Mouse (Mus musculus): ENCODE measurements around the gene Zcchc14.
"Not testable (repeated sequence)": the region's sequence is repeated elsewhere in the genome, so short reads cannot be mapped to it uniquely, and the experiment has no call there.

The Zcchc14 gene

DNA sequence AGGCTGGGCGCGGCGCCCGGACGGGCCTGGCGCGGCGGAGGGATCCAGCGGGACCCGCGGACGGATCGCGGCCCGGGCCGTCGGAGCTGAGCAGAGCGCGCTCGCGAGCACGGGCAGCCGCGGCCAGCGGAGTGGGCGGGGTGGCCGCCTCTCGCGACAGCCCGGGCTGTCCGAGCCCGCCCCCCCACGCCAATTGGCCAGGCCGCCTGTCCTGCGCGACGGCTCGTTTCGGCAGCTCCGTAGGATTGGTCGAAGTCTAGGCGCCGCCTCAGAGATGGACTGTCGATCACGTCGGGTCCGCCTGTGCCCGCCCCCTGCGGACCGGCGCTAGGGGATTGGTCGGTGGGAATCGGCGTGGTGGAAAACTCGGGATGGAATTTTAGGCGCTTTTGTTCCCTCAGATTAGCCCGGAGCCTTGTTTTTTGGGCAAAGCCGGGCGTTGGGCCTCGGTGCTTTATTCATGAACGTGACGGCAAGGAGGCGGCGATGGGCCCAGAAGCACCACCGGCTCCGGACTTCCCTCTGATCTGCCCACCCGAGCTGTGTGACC is at the start of gene Zcchc14:
Gene Zcchc14 (minus strand): TSS at position 128 of the 550 bp plus-strand sequence.
- DNase-seq: peak; percentile 99

DNA sequence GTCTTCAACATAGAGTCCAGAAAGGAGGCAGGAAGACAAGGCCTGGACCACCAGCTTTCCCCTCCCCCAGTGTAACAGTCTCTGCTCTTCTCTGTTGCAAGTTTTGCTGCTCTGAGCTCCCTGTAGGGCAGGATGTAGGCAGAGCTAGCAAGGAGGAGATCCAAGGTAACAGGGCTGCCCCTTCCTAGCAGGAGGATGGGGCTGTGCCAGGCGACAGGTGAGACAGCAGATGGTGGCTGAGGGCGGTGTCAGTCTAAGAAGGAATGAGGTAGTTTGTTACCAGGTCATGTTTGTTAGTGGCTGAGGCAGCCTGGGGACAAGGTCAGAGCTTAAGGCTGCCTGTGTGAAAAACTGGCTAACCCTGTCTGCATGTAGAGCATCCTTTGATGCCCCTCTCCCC is 47.2 kb upstream of the Zcchc14 start:
- no peak for DNase-seq

DNA sequence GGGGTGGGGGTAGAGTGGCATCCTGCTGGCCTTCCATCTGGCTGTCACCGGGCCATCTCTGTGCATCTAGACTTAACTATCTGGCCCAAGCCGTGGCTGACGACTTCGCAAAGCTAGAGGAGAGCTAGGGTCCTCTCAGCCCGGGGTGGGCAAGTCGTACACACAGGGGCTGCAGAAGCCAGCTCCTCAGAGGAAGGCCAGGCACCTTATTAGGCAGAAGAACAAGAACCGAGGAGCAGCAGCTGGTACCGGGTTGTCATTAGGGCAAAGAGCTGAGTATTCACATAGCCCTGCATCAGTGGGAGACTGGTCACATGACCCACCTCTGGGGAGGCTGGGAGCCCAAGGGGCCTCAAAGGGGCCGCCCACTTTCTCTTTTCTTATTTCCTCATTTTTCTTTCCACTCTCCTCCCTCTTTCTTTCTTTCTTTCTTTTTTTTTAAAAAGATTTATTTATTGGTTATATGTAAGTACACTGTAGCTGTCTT is 46.0 kb upstream of the Zcchc14 start:
- no peak for DNase-seq

DNA sequence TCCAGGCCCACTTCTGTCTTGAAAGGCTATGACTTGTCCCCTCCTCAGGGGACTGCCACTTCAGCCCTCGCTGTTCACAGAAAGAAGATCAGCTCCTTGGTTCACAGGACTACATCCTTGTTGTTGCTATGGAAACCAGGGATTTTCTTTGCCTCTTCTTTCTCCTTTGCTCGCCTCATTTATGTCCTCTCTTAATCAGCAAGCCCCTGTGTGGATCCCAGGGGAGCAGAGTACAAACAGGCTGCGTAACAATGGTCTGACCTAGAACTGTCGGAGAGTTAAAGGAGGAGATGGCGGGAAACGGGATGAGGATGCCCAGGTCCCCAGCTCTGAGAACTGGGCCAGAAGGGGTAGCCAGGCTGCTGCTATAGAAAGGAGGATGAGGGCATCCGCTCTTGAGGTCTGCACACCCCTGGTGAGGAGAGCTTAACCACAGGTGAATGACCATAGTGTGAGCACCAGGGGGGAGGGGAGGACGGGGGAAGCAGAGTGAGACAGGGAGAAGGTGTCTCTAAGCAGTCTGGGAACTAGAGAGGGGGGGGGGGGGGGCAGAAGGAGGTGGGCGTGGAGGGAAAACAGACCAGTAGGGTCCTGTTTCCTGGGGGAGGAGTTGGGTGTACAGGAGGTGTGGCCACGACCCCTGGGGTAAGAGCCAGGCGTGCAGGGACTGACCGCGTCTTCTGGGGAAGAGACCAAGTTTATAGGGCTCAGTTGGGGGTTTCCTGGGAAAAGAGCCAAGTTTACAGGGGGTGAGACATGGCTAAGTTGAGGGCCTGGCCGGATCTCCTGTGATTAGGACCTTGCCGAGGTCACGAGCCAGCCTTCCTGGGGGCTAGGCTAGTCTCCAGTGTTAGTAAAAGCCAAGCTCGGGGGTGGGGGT is 45.3 kb upstream of the Zcchc14 start:
- DNase-seq: no peak

DNA sequence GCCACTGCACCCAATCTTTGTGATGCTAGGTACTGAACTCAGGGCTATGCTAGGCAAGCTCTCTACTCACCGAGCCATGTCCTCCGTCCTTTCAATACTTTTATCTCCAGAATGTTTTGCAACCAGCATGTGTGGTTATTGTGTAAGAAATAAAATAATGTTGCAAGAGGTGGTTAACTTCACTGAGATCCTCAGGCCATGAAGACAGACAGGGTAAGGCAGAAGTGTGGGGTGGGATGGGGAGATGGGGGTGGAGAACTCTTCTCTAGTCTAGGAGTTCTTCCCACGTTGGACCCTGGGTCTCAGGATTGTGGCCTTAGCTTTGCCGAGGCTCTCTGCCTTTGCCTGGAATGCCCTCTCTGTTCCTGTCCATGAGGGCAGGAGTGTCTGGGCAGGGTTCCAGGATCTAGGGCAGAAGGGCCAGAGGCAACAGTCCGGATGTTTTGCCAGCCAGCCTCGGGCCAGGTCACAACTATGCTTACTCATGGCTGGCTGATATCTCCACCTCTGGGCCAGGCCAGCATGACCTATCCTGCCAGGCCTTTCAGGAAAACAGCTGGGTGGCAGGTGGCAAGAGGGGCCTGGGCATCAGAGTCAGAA is 43.0 kb upstream of the Zcchc14 start:
- DNase-seq: no peak

DNA sequence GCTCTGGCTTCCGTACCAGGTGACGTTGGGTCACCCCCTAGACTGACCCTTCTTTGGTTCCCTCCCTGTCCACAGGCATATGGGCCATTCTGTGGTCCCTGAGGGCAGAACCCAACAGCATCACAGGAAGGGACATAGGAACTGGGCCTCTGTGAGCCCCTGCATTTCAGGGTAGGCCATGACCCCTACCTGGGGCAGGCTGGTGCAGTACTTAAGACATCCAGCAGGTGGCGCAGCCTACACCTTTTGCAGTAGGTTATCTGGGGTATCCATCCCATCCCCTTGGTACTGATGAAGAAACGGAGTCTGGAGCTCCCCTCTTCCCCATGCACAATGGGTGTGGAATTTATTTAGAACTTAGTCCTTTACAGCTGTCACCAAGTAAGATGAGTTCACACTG is 41.8 kb upstream of the Zcchc14 start:
- DNase-seq: no peak

DNA sequence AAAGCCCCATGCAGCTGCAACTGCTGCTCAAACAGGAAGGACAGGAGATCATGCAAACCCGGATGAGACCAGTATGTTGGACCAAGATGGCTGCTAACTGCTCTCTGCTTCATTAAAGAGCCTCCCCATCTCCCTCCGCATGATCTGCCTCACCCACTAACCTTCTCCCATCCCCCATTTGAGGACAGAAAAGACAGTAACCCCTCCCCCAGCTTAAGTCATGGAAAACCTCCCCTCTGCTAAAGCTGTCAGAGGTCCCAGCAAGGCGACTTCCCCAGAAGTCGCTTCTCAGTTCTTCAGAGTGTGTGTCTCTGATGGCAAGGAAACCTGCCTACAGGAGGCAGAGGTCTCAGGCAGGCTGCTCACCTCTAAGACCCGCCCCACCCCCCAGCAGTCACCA is 35.8 kb upstream of the Zcchc14 start:
- no peak for DNase-seq

DNA sequence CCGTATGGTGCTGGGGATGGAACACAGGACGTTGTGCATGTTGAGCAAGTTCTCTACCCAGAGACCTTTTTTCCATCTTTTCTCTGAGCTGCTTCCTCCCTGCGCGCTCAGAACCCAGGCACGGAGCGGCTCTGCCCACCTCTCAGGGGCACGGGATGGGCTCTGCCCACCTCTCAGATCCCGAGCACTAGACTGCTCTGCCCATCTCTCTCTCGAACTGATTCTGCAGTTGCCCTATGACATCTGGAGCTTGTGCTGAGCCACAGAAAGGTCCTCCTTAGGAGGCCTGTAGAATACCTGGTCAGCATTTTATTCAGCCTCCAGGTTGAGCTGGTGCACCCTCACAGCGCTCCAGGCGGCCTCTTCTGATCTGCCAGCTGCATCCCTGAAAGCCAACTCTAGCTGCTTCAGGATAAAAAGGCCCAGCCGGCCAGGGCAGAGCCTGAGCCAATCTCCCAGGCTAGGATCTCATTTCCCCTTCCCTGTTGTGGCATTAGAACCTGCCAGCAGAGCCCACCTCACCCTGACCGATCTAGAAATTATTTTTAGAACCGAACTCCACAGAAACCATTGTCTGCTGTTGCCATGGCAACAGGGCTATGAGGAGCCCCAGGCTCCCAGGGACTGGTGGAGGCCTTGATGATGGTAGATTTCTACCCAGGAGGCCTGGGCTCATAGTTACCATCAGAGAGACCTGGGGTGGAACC is 34.9 kb upstream of the Zcchc14 start:
- peak; percentile 84 for DNase-seq

DNA sequence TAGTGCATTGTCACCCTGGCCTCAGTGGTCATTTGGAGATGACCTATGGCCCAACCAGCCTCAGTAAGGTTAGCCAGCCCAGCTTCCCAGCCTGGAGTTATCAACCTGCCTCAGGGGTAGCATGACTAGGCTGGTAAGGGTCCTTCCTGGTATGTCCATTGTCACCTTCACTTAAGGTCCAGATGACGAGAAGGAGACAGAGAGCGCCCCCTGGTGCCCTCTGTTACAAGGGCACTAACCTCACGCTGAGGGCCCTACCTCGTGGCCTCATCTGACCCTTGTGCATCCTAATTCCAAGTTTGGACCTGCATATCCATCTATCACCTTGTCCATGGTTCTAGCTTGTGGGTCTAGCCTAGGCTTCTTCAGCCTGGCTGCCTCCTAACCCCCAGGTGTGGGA is 32.7 kb upstream of the Zcchc14 start:
- DNase-seq: no peak

DNA sequence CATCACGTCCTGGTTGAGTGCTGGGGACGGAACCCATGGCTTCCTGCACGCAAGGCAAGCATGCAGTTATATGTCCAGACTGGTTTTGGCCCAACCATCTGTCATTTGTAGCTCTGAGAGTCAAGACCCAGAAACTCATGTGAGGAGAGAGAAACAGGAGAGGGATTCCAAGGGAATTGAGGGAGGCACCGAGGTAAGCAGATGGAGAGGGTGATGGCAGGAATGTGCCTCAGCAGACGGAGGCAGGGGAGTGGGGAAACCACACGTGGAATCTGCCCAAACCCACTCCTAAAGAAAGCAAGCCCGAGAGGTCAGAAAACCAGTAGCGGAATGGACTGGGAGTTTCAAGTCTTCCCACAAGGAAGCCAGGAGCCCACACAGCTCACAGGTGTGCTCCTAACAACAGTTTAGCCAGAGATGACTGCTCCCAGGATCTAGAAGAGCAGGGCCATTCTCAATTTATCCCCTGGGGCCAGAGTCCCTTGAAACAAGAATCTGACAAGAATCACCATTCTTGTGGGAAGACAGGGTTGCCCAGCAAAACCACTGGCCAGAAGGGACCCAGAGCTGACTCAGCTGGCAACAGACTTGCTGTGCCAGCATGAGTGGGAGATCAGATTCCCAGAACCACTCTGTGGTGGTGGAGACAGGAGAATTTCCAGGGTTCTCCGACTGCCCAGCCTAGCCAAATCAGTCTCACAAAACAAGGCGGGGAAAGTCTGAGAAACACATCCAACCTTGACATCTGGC is 30.6 kb upstream of the Zcchc14 start:
- DNase-seq: no peak

DNA sequence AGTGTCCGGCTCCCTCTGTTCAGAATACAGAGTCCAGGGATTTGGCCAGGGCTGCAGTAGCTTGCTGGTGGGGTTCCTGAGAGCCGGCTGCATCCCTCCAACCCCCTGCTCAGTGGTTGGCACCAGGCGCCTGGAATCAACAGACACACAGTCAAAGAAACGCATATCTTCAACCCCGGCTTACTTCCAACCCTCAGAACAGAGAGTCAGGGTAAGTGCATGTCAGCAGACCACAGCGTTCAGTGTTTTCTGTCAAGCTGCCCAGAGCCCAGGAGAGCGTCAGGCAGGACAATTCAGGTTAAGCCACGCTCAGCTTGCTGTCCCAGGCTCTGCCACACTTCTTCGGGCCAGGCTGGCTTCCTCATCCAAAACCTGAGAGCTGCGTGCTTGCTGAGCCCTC is 28.8 kb upstream of the Zcchc14 start:
- no peak for DNase-seq

DNA sequence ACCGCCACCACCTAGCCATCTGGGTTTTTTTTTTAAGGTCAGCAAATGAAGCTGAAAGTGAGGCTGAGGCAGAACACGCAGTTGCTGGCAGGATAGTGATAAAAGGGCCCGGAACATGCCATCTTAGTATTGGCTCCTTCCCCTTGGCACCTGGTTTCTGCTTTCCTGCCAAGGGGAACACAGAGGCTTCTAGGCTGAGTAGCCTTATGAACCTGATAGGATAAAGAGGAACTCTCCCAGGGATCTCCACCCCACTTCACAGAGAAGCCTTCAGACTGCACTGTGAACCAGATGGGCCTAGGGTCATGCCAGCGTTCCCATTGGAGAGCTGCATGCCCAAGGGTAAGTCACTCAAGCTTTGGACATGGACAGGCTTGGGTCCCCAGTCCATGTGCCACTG is 28.2 kb upstream of the Zcchc14 start:
- DNase-seq: no peak

DNA sequence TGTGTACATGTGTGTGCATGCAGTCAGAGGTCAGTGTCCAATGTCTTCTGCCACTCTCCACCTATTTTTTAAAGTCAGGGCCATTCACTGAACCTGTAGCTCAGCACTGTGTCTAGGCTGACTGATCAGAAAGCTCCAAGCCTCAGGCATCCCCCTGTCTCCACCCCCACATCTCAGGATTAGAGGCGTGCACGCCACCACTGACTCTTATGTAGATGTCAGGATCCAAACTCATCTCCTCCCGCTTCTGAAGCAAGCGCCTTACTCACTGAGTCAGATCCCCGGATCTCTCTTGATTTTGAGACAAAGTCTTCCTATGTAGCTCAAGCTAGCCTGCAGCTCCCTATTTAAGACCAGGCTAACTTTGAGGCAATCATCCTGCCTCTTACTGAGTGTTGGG is 26.0 kb upstream of the Zcchc14 start:
- DNase-seq: no peak

DNA sequence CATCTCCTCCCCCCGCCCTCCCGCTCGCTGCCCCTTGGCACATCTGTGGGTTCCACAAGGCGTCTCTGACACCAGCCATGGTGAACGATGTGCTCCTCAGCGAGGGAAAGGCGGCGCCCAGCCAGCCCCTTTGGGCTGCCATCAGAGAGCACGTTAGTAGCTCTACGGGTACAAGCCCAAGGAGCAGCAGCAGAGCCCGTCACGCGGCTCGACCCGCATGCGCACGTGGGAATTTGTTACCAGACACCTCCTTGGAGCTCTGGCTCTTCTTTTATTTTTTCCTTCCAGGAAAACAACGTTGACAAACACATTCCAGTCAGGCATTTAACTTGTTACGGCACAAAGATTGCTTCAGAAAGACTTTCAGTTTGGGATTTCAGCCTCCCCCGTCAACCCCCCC is 23.0 kb upstream of the Zcchc14 start:
- no peak for DNase-seq

DNA sequence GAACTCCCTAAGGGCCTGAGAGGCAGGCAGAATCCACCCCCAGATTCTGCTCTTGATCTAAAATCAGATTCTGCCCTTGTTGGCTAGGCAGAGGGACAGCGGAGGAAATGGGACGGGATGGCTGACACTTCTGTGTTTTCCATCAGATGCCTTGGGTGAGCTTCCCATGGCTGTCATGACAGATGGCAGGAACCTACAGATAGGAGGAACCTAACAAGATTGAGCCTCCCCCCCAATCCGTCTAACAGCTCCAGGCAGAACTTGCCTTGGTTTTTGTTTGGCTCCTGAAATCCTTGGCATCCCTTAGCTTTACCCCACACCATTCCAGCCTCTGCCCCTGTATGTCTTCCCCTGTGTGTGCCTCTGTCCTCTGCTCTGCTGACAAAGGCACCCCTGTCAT is 22.5 kb upstream of the Zcchc14 start:
- no peak for DNase-seq

DNA sequence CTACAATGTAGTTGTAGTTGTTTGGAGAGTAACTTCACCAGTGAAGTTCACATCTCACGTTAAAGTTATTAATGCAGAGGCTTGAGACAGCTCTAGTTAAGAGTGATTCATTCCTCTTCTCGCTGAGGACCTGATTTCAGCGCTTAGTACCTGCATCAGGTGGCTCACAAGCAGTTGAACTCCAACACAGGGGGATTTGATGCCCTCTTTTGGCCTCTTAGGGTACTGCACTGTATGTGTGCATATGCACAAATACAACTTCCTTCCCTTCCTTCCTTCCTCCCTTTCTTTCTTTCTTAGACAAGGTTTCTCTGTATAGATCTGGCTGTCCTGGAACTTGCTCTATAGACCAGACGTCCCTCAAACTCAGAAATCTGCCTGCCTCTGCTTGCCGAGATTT is 21.8 kb upstream of the Zcchc14 start:
- no peak for DNase-seq

DNA sequence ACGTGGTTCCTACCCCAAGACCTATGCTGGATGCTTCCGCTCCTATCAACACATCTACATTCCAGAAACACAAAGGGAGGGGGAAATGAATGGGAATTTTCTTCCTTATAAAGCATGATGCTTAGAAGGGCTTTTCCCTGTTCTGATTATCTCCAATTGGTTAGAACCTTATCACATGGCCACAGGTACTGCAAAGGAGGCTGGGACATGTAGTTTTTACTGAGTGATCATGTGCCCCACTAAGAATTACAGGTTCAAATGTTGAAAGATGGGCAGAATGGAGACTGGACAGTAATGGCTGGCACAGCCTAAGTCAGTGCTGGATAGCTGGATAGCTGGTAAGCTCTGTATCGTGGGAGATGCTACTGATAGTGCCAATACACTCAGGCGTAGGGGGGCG is 21.2 kb upstream of the Zcchc14 start:
- peak; percentile 66 for DNase-seq

DNA sequence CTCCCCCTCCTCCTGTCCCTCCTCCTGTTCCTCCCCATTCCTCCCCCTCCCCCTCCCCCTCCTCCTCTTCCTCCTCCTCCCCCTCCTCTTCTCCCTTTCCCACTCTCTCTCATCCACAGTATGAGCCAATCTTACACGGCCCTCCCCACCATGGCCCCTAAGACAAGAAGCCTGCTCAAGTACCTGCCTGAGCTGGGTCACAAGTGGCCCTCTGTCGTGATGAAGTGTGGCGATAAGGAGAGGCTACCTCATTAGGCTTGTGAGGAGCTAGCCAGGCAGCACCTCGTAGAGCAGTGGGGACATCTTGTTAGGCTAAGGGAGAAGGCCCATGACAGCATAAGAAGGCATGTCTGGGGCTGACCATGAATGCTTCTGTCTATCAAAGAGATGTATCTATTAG is 20.5 kb upstream of the Zcchc14 start:
- no peak for DNase-seq

DNA sequence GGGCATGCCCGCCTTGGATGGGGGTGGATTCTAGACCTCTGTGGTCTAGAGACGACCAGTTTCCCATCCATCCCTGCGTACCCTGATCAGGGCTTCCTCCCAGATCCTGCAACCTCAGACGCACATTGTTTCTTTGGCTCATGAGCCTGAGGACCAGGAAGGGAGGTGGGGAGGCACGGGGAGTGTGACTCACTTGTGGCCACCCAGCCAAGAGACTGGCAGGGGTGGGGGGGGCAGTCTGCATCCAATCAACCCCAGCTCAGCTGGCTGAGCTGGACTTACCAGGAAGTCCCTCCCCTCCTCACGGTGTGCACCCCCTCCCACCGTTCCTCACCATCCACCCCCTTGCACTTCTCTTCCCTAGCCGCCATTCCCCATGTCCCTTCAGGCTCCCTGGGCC is 16.5 kb upstream of the Zcchc14 start:
- DNase-seq: no peak

DNA sequence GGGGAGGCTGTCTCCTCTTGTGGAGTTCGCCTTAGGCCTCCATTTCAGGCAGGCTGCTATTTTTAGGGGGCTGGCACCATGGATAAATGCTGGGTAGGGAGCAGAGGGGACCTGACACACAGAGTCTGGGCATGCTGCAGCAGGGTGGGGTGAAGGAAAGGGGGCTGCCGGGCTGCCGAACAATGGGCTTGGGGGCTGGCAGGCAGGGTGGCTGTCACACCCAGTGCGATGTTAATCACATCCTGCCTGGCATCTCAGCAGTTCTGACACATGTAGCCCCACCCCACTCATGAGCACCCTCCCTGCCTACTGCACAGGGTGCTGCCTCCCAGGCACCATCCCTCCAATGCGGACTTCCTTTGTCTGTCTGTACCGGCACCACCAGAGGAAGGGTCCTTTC is 15.9 kb upstream of the Zcchc14 start:
- DNase-seq: peak; percentile 64

DNA sequence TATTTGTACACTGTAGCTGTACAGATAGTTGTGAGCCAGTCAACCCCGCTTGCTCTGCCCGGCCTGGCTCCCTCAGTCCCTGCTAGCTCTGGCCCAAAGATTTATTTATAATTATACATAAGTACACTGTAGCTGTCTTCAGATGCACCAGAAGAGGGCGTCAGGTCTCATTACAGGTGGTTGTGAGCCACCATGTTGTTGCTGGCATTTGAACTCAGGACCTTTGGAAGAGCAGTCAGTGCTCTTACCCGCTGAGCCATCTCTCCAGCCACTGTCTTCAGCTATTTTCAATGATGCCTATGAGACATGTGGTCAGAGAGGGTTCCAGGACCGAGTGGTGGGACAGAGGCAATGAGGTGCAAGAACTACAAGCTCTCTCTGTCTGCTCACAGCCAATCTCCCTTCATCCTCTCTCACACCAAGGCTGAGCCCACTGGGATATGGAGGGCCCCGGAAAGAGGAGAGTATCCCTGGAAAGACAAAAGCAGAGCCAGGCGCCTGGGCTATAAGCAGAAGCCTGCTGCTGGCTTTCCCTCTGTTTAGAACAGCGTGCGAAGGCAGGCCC is 15.3 kb upstream of the Zcchc14 start:
- DNase-seq: not testable (repeated sequence)

DNA sequence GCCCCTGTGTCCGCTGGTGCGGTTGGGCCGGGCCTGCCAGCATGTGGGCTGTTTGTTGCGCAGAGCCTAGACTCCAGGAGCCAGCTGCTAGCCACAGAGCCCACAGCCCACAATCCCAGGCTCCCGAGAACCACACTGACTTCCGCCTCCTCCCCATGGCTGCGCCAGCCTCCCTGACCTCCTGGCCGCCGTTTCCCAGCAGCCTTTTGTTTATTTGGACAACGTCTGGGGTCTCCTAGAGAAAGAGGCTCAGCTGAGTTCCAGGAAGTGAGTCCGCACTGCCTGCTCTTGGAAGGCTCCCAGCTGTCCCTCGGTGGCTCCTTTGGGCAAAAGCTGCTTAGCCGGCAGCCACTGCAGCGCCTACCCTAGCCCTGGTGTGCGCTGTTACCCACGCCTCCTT is 12.6 kb upstream of the Zcchc14 start:
- peak; percentile 42 for DNase-seq

All from layer of hippocampus, adult 9-11 months (tissue).